Mouse (Mus musculus): ENCODE measurements around the gene Fam111a.

GRCm38 (mm10) chr19:12500124-12500523 lies 45.4 kb upstream of the Fam111a start:
- TF ChIP-seq CTCF (conservative IDR thresholded peaks at IDR 0.05; ENCODE audit: low read length), result no peak
- no peak for TF ChIP-seq POU5F1 (IDR thresholded peaks at IDR 0.05; ENCODE audit: borderline replicate concordance, low read length)
